Mouse (Mus musculus) CH12.LX (cell line): ENCODE results near the gene Lmnb2.

ENCODE experiments used
- BHLHE40 ChIP-seq: IDR thresholded peaks from 2 replicates; pipeline ENCODE4 v1.6.1; 2011; ENCODE audit warnings: mild to moderate bottlenecking, low read depth, low read length, improper control_type of control experiment
- CTCF ChIP-seq, 2 experiments: IDR thresholded peaks in 1 of 2; conservative IDR thresholded peaks in 1 of 2; 2 replicates each; pipeline ENCODE4 v1.5.1; 2011 to 2012; ENCODE audit warnings: low read depth in 2 of 2, low read length in 2 of 2, improper control_type of control experiment in 1 of 2, inconsistent platforms in 1 of 2, mild to moderate bottlenecking in 1 of 2, moderate library complexity in 1 of 2
- ELF1 ChIP-seq: IDR thresholded peaks from 2 replicates; pipeline ENCODE4 v1.6.1; 2014; ENCODE audit warnings: low read depth, mild to moderate bottlenecking, inconsistent platforms, low read length, improper control_type of control experiment
- EP300 ChIP-seq: IDR thresholded peaks from 2 replicates; pipeline ENCODE4 v1.6.1; 2011; ENCODE audit warnings: low read length, improper control_type of control experiment
- GABPA ChIP-seq: IDR thresholded peaks from 2 replicates; pipeline ENCODE4 v1.6.1; 2012; ENCODE audit warnings: low read depth, low read length, improper control_type of control experiment, inconsistent platforms; ENCODE audit not compliant: insufficient replicate concordance
- JUN ChIP-seq: IDR thresholded peaks from 2 replicates; pipeline ENCODE4 v1.6.1; 2011; ENCODE audit warnings: low read depth, mild to moderate bottlenecking, low read length, improper control_type of control experiment, moderate library complexity; ENCODE audit not compliant: insufficient read depth
- MEF2A ChIP-seq: IDR thresholded peaks from 2 replicates; pipeline ENCODE4 v1.6.1; 2014; ENCODE audit warnings: low read depth, mild to moderate bottlenecking, inconsistent platforms, low read length, improper control_type of control experiment, borderline replicate concordance
- NRF1 ChIP-seq: IDR thresholded peaks from 2 replicates; pipeline ENCODE4 v1.6.1; 2014; ENCODE audit warnings: low read depth, mild to moderate bottlenecking, inconsistent platforms, low read length, improper control_type of control experiment, moderate library complexity
- POLR2A ChIP-seq: IDR thresholded peaks from 2 replicates; pipeline ENCODE4 v1.6.1; 2011; ENCODE audit warnings: low read depth, mild to moderate bottlenecking, improper control_type of control experiment, low read length
- RAD21 ChIP-seq: IDR thresholded peaks from 2 replicates; pipeline ENCODE4 v1.6.1; 2011; ENCODE audit warnings: low read depth, mild to moderate bottlenecking, low read length, improper control_type of control experiment, moderate library complexity
- TCF12 ChIP-seq: IDR thresholded peaks from 2 replicates; pipeline ENCODE4 v1.6.1; 2014; ENCODE audit warnings: low read depth, mild to moderate bottlenecking, inconsistent platforms, low read length, improper control_type of control experiment
- USF1 ChIP-seq: IDR thresholded peaks from 2 replicates; pipeline ENCODE4 v1.6.1; 2014; ENCODE audit warnings: low read depth, mild to moderate bottlenecking, inconsistent platforms, low read length, improper control_type of control experiment
- USF2 ChIP-seq: conservative IDR thresholded peaks from 2 replicates; pipeline ENCODE4 v1.6.1; 2011; ENCODE audit warnings: low read depth, low read length, improper control_type of control experiment
- ZKSCAN1 ChIP-seq: IDR thresholded peaks from 2 replicates; pipeline ENCODE4 v1.6.1; 2012; ENCODE audit warnings: low read depth, inconsistent platforms, low read length, improper control_type of control experiment, borderline replicate concordance

- no peak for TF ChIP-seq GABPA
- TF ChIP-seq BHLHE40, result no peak
- TF ChIP-seq MEF2A, result no peak
- no peak for TF ChIP-seq NRF1
- TF ChIP-seq ELF1, result no peak
- TF ChIP-seq TCF12, result no peak
- no peak for TF ChIP-seq CTCF (conservative IDR thresholded peaks at IDR 0.05 in 1 of 2, IDR thresholded peaks at IDR 0.05 in 1 of 2; ENCODE audit: low read depth in 2 of 2, low read length in 2 of 2)
- TF ChIP-seq ZKSCAN1, result no peak
- TF ChIP-seq POLR2A, result no peak
- TF ChIP-seq RAD21, result no peak
- no peak for TF ChIP-seq USF1
- TF ChIP-seq USF2, result no peak
- TF ChIP-seq JUN, result no peak
- no peak for TF ChIP-seq EP300
Measured at GRCm38 (mm10) chr10:80871581-80871980, 46.5 kb downstream of the Lmnb2 start, which contains the start of gene Tmprss9.
